Mouse (Mus musculus) midbrain, postnatal 0 days (tissue): ENCODE measurements around the gene Rps21. TPM values are rescaled to one million over a fixed set of nuclear protein-coding genes. Genes with fewer than 3 reads are reported as not detected.

ENCODE experiments used
- ATAC-seq: fragments of 200-750 bp; cut with Nextera tagmentation; 2 replicates; pipeline ENCODE4 v1.8.0; 2017; ENCODE audit warnings: moderate number of reproducible peaks, mild to moderate bottlenecking, moderate TSS enrichment, moderate library complexity; ENCODE audit not compliant: low FRiP score
- DNase-seq: peaks from one replicate; pipeline ENCODE4 v3.0.0-alpha.2; 2015; ENCODE audit warnings: low spot score
- H3K27ac ChIP-seq: fragments of 300-500 bp; sonication (generic); 2 replicates; pipeline ENCODE4 v1.5.1; 2014; ENCODE audit warnings: low read depth, mild to moderate bottlenecking, low read length, mixed read lengths
- H3K27me3 ChIP-seq: fragments of 300-500 bp; sonication (generic); 2 replicates; pipeline ENCODE4 v1.6.1; 2014; ENCODE audit warnings: low read length, control low read depth, mixed read lengths; ENCODE audit not compliant: insufficient read depth
- H3K36me3 ChIP-seq: fragments of 300-500 bp; sonication (generic); 2 replicates; pipeline ENCODE4 v1.6.1; 2014; ENCODE audit warnings: low read length, control low read depth, mixed read lengths; ENCODE audit not compliant: insufficient read depth
- H3K4me1 ChIP-seq: fragments of 300-500 bp; sonication (generic); 2 replicates; pipeline ENCODE4 v1.6.1; 2014; ENCODE audit warnings: mild to moderate bottlenecking, control low read depth, antibody characterized with exemption, low read length, mixed read lengths; ENCODE audit not compliant: insufficient read depth
- H3K4me2 ChIP-seq: fragments of 300-500 bp; sonication (generic); 2 replicates; pipeline ENCODE4 v1.6.1; 2014; ENCODE audit warnings: low read depth, mild to moderate bottlenecking, low read length, mixed read lengths; ENCODE audit not compliant: poor library complexity, severe bottlenecking
- H3K4me3 ChIP-seq: fragments of 300-500 bp; sonication (generic); 2 replicates; pipeline ENCODE4 v1.5.1; 2014; ENCODE audit warnings: low read depth, mild to moderate bottlenecking, low read length, moderate library complexity
- H3K9ac ChIP-seq: fragments of 300-500 bp; sonication (generic); replicated peaks from 2 replicates; pipeline ENCODE4 v1.6.1; 2014; ENCODE audit warnings: mild to moderate bottlenecking, low read length, moderate library complexity, mixed read lengths; ENCODE audit not compliant: poor library complexity, severe bottlenecking
- H3K9me3 ChIP-seq: fragments of 300-500 bp; sonication (generic); 2 replicates; pipeline ENCODE4 v1.6.1; 2016; ENCODE audit warnings: low read length, control low read depth
- CTCF ChIP-seq: IDR thresholded peaks from 2 replicates; pipeline ENCODE4 v1.5.1; 2016; ENCODE audit warnings: antibody characterized with exemption, mild to moderate bottlenecking
- WGBS: fragments of 180-500 bp; shearing (Covaris S2); extraction: QIAGEN DNeasy Blood & Tissue Kit; methylation state at CpG from one replicate; pipeline ENCODE4 v1.1.7; 2014; 5-methylcytosine and 5-hydroxymethylcytosine counted together
- polyA plus RNA-seq: library from polyadenylated mRNA; unstranded; fragments of >200 nt; fragmentation: Nextera tagmentation; extraction: Ambion mirVana; gene quantifications from 2 replicates; pipeline ENCODE4 v1.2.1, GENCODE M21; 2015
- total RNA-seq: library from RNA; depleted of rRNA; stranded (reverse); fragments of >200 nt; gene quantifications from 2 replicates; pipeline ENCODE4 v1.2.3, GENCODE M21; 2014

The Rps21 gene
- total and polyA plus RNA-seq, 2 experiments from 2014 or later, result 422 to 749 TPM

- 64% methylated on average over 8 of the region's 8 CpGs for WGBS
- Histone ChIP-seq H3K36me3 (peaks cover 40% of the 10 kb centered on the region), H3K4me1 (0 out of 2 replicates have a peak, but pooled peaks cover 2% of the 10 kb centered on the region), H3K9ac (no peak overlapping the region), H3K4me2 (no peak overlapping the region), H3K27me3 (no peaks in the 10 kb centered on the region), H3K4me3 (no peak overlapping the region), H3K27ac (no peak overlapping the region), H3K9me3 (no peaks in the 10 kb centered on the region)
- DNase-seq (no peak), ATAC-seq (no peak)
- TF ChIP-seq CTCF, result no peak
Observed at GRCm38 (mm10) chr2:180260610-180261480, 3.7 kb downstream of the Rps21 start.

- H3K9me3 ChIP-seq, result no peaks in the 10 kb centered on the region
- H3K4me1 ChIP-seq, result no peaks in the 10 kb centered on the region
- H3K4me2 ChIP-seq, result no peak overlapping the region
- no peak overlapping the region for H3K27ac ChIP-seq
- no peak overlapping the region for H3K4me3 ChIP-seq
- DNase-seq (no peak), ATAC-seq (no peak)
- H3K36me3 ChIP-seq, result peaks cover 47% of the 10 kb centered on the region
- TF ChIP-seq CTCF, result no peak
- no peak overlapping the region for H3K9ac ChIP-seq
- no peaks in the 10 kb centered on the region for H3K27me3 ChIP-seq
- 88% methylated on average over 7 of the region's 7 CpGs for WGBS
Observed at GRCm38 (mm10) chr2:180261901-180262300, 4.7 kb downstream of the Rps21 start.

DNA sequence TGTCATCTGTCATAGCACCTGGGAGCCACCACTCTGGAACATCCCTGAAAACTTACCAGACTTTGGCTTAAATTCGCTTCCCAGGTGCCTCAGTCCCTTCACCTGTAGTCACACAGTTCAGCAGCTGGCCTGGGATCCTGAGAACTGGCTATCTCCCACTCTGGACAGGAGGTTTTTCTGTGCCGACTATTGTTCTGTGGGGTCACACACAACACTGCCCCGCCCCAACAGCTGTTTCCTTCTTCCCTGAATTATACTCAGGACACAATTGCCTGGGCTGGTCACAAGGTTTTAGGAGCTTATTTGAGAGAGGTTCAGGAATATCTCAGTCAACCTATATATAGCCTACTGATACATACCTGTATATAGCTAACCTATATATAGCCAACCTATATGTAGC, 5.3 kb downstream of the Rps21 start:
- DNase-seq (no peak), ATAC-seq (no peak)
- WGBS, result 77% methylated on average over 3 of the region's 3 CpGs
- TF ChIP-seq CTCF, result no peak
- Histone ChIP-seq H3K27ac (no peak overlapping the region), H3K9me3 (no peaks in the 10 kb centered on the region), H3K27me3 (no peaks in the 10 kb centered on the region), H3K4me2 (no peak overlapping the region), H3K36me3 (peaks cover 52% of the 10 kb centered on the region), H3K4me3 (no peak overlapping the region), H3K4me1 (no peaks in the 10 kb centered on the region), H3K9ac (no peak overlapping the region)

GRCm38 (mm10) chr2:180262891-180263290, 5.7 kb downstream of the Rps21 start:
- ATAC-seq (no peak), DNase-seq (no peak)
- Histone ChIP-seq H3K9ac (no peak overlapping the region), H3K4me3 (no peak overlapping the region), H3K4me1 (no peaks in the 10 kb centered on the region), H3K36me3 (peaks cover 52% of the 10 kb centered on the region), H3K9me3 (no peaks in the 10 kb centered on the region), H3K4me2 (no peak overlapping the region), H3K27me3 (no peaks in the 10 kb centered on the region), H3K27ac (no peak overlapping the region)
- WGBS, result 92% methylated on average over 10 of the region's 10 CpGs
- TF ChIP-seq CTCF, result no peak

- H3K9ac ChIP-seq, result no peak overlapping the region
- no peak overlapping the region for H3K4me3 ChIP-seq
- TF ChIP-seq CTCF, result no peak
- DNase-seq, result no peak
- 57% methylated on average over 2 of the region's 2 CpGs for WGBS
- H3K4me1 ChIP-seq, result peaks cover 13% of the 10 kb centered on the region; the same call in 1 of the 2 replicates
- no peak overlapping the region for H3K27ac ChIP-seq
- H3K36me3 ChIP-seq, result peaks cover 42% of the 10 kb centered on the region
- no peaks in the 10 kb centered on the region for H3K9me3 ChIP-seq
- no peaks in the 10 kb centered on the region for H3K27me3 ChIP-seq
- H3K4me2 ChIP-seq, result no peak overlapping the region
- ATAC-seq, result no peak
Observed at GRCm38 (mm10) chr2:180267955-180268354, 10.8 kb downstream of the Rps21 start.

DNA sequence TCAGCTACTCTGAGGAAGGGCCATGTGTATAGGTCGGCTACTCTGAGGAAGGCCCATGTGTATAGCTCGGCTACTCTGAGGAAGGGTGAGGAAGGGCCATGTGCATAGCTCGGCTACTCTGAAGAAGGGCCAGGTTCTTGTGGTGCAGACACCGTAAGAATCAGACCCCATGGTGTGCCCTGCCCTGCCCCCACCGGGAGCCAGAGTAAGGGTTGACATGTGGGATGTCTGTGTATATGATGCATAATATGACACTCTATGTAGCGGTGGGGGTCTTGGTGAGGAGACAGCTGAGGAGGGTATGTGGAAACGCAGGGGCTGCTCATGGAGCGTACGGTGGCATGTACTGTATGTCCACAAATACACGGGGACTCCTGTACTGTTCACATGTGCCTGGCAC, 12.2 kb downstream of the Rps21 start:
- ATAC-seq (no peak), DNase-seq (no peak)
- WGBS, result 91% methylated on average over 10 of the region's 10 CpGs
- peaks cover 13% of the 10 kb centered on the region; the same call in 1 of the 2 replicates for H3K4me1 ChIP-seq
- H3K4me2 ChIP-seq, result no peak overlapping the region
- no peaks in the 10 kb centered on the region for H3K27me3 ChIP-seq
- H3K27ac ChIP-seq, result no peak overlapping the region
- H3K4me3 ChIP-seq, result no peak overlapping the region
- no peak overlapping the region for H3K9ac ChIP-seq
- H3K9me3 ChIP-seq, result no peaks in the 10 kb centered on the region
- TF ChIP-seq CTCF, result no peak
- peaks cover 30% of the 10 kb centered on the region; the same call in 1 of the 2 replicates for H3K36me3 ChIP-seq
